8 mouse cellular contexts compared by ENCODE assay signal in the genomic region with DNA sequence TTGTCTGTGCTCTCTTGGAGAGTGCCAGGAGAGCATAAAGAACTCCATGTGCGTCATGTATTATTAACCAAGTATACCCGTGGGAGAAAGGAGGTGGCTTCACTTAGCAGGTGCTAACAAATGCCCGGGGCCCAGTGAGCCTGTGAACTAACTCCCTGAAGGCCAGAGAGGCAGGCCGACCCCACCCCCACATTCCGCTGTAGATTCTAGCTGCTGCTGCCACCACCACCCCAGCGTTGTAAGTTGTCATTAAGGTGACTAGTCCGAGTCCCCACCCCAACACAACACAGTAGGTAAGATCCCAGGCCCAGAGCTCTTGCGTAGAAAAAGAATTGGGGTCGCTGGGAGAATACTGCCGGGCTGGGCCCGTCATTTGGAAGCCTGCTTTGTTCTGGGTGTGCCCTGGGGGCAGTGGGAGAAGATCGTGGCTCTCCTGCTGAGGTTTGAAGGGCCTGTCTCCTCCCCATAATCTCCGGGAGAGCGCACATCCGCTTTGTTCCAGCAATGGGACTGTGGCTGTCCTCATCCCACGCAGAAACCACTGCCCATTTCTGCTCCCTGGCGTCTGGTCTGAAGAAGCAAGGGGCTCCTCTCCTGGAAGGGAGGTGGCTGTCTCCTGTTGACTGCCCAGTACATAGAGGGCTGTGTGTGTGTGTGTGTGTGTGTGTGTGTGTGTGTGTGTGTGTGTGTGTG. TPM values are rescaled to one million over a fixed set of nuclear protein-coding genes. Genes with fewer than 3 reads are reported as not detected.
DNase-seq lines count a peak whose midpoint lies in the region; ATAC-seq and TF ChIP-seq lines count a peak whose summit lies in the region.

No protein-coding gene starts in this region.

- H3K79me2 ChIP-seq in MEL (ENCODE audit: control insufficient read depth, insufficient read depth, low read length, poor library complexity) = peaks cover 29% of the 10 kb centered on the region

- no peak overlapping the region for H3K4me2 ChIP-seq in hindbrain, embryonic 11.5 days (replicated peaks; ENCODE audit: low read depth, low read length)
- H3K4me2 ChIP-seq in hindbrain, postnatal 0 days (ENCODE audit: low read depth, low read length) = no peak overlapping the region; the same call in 1 of the 2 replicates
- H3K4me2 ChIP-seq in embryonic facial prominence, embryonic 15.5 days (replicated peaks) = peak overlapping the region; percentile 55

- no peak for TF ChIP-seq CTCF in hindbrain, postnatal 0 days (IDR thresholded peaks at IDR 0.05; ENCODE audit: low read depth)
- TF ChIP-seq CTCF in MEL (IDR thresholded peaks at IDR 0.05 in 2 of 3, conservative IDR thresholded peaks at IDR 0.05 in 1 of 3; ENCODE audit: control insufficient read depth in 1 of 3, insufficient read depth in 1 of 3, low read depth in 2 of 3, low read length in 3 of 3, poor library complexity in 1 of 3, severe bottlenecking in 1 of 3) = no peak

- H3K27ac ChIP-seq in hindbrain, embryonic 11.5 days (ENCODE audit: low read depth, low read length) = no peak overlapping the region
- H3K27ac ChIP-seq in hindbrain, postnatal 0 days = no peak overlapping the region
- H3K27ac ChIP-seq in MEL (ENCODE audit: control insufficient read depth, low read depth, low read length) = no peak overlapping the region
- H3K27ac ChIP-seq in embryonic facial prominence, embryonic 15.5 days (replicated peaks) = peak overlapping the region; percentile 28; the same call in 1 of the 2 replicates
- H3K27ac ChIP-seq in limb, embryonic 10.5 days = peak overlapping the region; percentile 47; the same call in 1 of the 2 replicates

- H3K9ac ChIP-seq in hindbrain, embryonic 11.5 days (ENCODE audit: low read depth, low read length) = no peak overlapping the region
- H3K9ac ChIP-seq in hindbrain, postnatal 0 days (replicated peaks; ENCODE audit: low read length) = no peak overlapping the region
- peak overlapping the region; percentile 37 for H3K9ac ChIP-seq in MEL (ENCODE audit: control insufficient read depth, low read depth, low read length, poor library complexity, severe bottlenecking)
- H3K9ac ChIP-seq in embryonic facial prominence, embryonic 15.5 days = no peak overlapping the region

- peaks cover 5% of the 10 kb centered on the region for H3K4me1 ChIP-seq in hindbrain, embryonic 11.5 days (replicated peaks; ENCODE audit: control insufficient read depth, insufficient read depth, low read length)
- H3K4me1 ChIP-seq in hindbrain, postnatal 0 days (ENCODE audit: insufficient read depth, low read length) = peaks cover 3% of the 10 kb centered on the region; the same call in 1 of the 2 replicates
- H3K4me1 ChIP-seq in MEL (ENCODE audit: control insufficient read depth in 1 of 2, insufficient read depth in 2 of 2, low read length in 2 of 2) = peaks cover 0 to 7% of the 10 kb centered on the region in 2 experiments; a peak in 3 of 4 replicates
- H3K4me1 ChIP-seq in embryonic facial prominence, embryonic 15.5 days = peaks cover 37% of the 10 kb centered on the region
- H3K4me1 ChIP-seq in limb, embryonic 10.5 days = peaks cover 66% of the 10 kb centered on the region

- TF ChIP-seq RAD21 in MEL (IDR thresholded peaks at IDR 0.05; ENCODE audit: low read depth, low read length) = no peak

- no peak for TF ChIP-seq EP300 in MEL (IDR thresholded peaks at IDR 0.05; ENCODE audit: low read depth in 1 of 2, low read length in 2 of 2)

- no peak for TF ChIP-seq POLR2A in MEL (IDR thresholded peaks at IDR 0.05; ENCODE audit: control insufficient read depth in 1 of 2, insufficient read depth in 1 of 2, low read depth in 1 of 2, low read length in 2 of 2, poor library complexity in 1 of 2)

- H3K27me3 ChIP-seq in hindbrain, embryonic 11.5 days (ENCODE audit: control insufficient read depth, insufficient read depth, low read length) = peaks cover 99% of the 10 kb centered on the region
- H3K27me3 ChIP-seq in hindbrain, postnatal 0 days (ENCODE audit: insufficient read depth, low read length) = peaks cover 95% of the 10 kb centered on the region
- no peaks in the 10 kb centered on the region for H3K27me3 ChIP-seq in MEL (ENCODE audit: control insufficient read depth in 1 of 2, insufficient read depth in 2 of 2, low read length in 2 of 2)
- peaks cover 99% of the 10 kb centered on the region for H3K27me3 ChIP-seq in embryonic facial prominence, embryonic 15.5 days
- peaks cover 100% of the 10 kb centered on the region for H3K27me3 ChIP-seq in limb, embryonic 10.5 days (ENCODE audit: low read depth, poor library complexity, severe bottlenecking)

- WGBS in hindbrain, embryonic 11.5 days = 3% methylated on average over 17 of the region's 17 CpGs
- WGBS in hindbrain, postnatal 0 days = under 1% methylated on average over 17 of the region's 17 CpGs
- 5% methylated on average over 17 of the region's 17 CpGs for WGBS in embryonic facial prominence, embryonic 15.5 days
- WGBS in limb, embryonic 10.5 days = under 1% methylated on average over 17 of the region's 17 CpGs

- peak; percentile 25; the same call in 1 of the 2 replicates for ATAC-seq in hindbrain, embryonic 11.5 days (ENCODE audit: low FRiP score)
- no peak for ATAC-seq in hindbrain, postnatal 0 days
- ATAC-seq in embryonic facial prominence, embryonic 15.5 days (ENCODE audit: insufficient number of reproducible peaks, low FRiP score, low TSS enrichment, low read depth) = no peak
- ATAC-seq in frontal cortex, adult (ENCODE audit: low TSS enrichment) = no peak

- peak; percentile 44 for DNase-seq in hindbrain, embryonic 11.5 days (ENCODE audit: low spot score)
- DNase-seq in hindbrain, postnatal 0 days (ENCODE audit: low spot score) = no peak
- peak; percentile 48 for DNase-seq in MEL (ENCODE audit: low read depth, low spot score)
- peak; percentile 41 for DNase-seq in limb, embryonic 10.5 days (ENCODE audit: low spot score)
- DNase-seq in adrenal gland, adult 18-20 months (ENCODE audit: low spot score in 2 of 2) = no peak
- DNase-seq in natural killer cell, adult 2 months (ENCODE audit: low spot score in 2 of 2) = no peak

- no peaks in the 10 kb centered on the region for H3K36me3 ChIP-seq in hindbrain, embryonic 11.5 days (ENCODE audit: control insufficient read depth, insufficient read depth, low read length)
- no peaks in the 10 kb centered on the region for H3K36me3 ChIP-seq in hindbrain, postnatal 0 days (ENCODE audit: insufficient read depth, low read length)
- H3K36me3 ChIP-seq in MEL (ENCODE audit: control insufficient read depth in 1 of 2, insufficient read depth in 2 of 2, low read length in 2 of 2) = peaks cover 0 to 6% of the 10 kb centered on the region in 2 experiments; a peak in 2 of 4 replicates
- no peaks in the 10 kb centered on the region for H3K36me3 ChIP-seq in embryonic facial prominence, embryonic 15.5 days
- H3K36me3 ChIP-seq in limb, embryonic 10.5 days = no peaks in the 10 kb centered on the region

- H3K9me3 ChIP-seq in hindbrain, embryonic 11.5 days (ENCODE audit: control insufficient read depth, low read length) = no peaks in the 10 kb centered on the region
- no peaks in the 10 kb centered on the region for H3K9me3 ChIP-seq in hindbrain, postnatal 0 days (ENCODE audit: low read length)
- H3K9me3 ChIP-seq in MEL (replicated peaks; ENCODE audit: insufficient read depth, low read length) = no peaks in the 10 kb centered on the region
- no peaks in the 10 kb centered on the region for H3K9me3 ChIP-seq in embryonic facial prominence, embryonic 15.5 days (replicated peaks)
- no peaks in the 10 kb centered on the region for H3K9me3 ChIP-seq in limb, embryonic 10.5 days (replicated peaks)

- no peak overlapping the region for H3K4me3 ChIP-seq in hindbrain, embryonic 11.5 days (ENCODE audit: low read depth, low read length)
- H3K4me3 ChIP-seq in hindbrain, postnatal 0 days (ENCODE audit: low read length) = no peak overlapping the region
- peak overlapping the region; percentile 62 to 79 for H3K4me3 ChIP-seq in MEL (ENCODE audit: control insufficient read depth in 1 of 2, insufficient read depth in 1 of 2, low read depth in 2 of 2, low read length in 2 of 2)
- H3K4me3 ChIP-seq in embryonic facial prominence, embryonic 15.5 days (replicated peaks) = peak overlapping the region; percentile 36
- peak overlapping the region; percentile 39 for H3K4me3 ChIP-seq in limb, embryonic 10.5 days

RNA-seq across cellular contexts. Expression of a gene that starts 3.0 kb away (rescaled TPM):
- 0.73 and 1.9 TPM in 2 replicates for polyA plus RNA-seq in hindbrain, embryonic 11.5 days (2014; fragmentation: Nextera tagmentation; extraction: Ambion mirVana)
- 0.40 and 0.58 TPM in 2 replicates for total RNA-seq in hindbrain, postnatal 0 days (2014; rRNA removed)
- polyA plus RNA-seq in hindbrain, postnatal 0 days (2015; fragmentation: Nextera tagmentation; extraction: Ambion mirVana) = 0.21 TPM in 1 of 2 replicates, not detected in the other
- 0.12 and 0.13 TPM in 2 replicates for total RNA-seq in MEL (2012; rRNA removed)
- under 1 TPM in 1 of 2 experiments, not detected in 1; 0.07 TPM for polyA plus RNA-seq in MEL (2012; ENCODE audit: insufficient read depth in 1 of 2, insufficient read length in 2 of 2, low read depth in 1 of 2, low replicate concordance in 2 of 2, missing spikeins in 1 of 2)
- 0.25 and 0.31 TPM in 2 replicates for polyA plus RNA-seq in embryonic facial prominence, embryonic 15.5 days (2015; fragmentation: Nextera tagmentation; extraction: Ambion mirVana)
- polyA plus RNA-seq in limb, embryonic 10.5 days (2016; fragmentation: Nextera tagmentation; extraction: Ambion mirVana) = 0.13 and 0.15 TPM in 2 replicates
- total RNA-seq in adrenal gland, adult 18-20 months (2021) = under 1 TPM; 0.26 to 0.27 TPM

RNA-seq across cellular contexts. Expression of a gene that starts 8.7 kb away (rescaled TPM):
- polyA plus RNA-seq in hindbrain, embryonic 11.5 days (2014; fragmentation: Nextera tagmentation; extraction: Ambion mirVana) = 6.8 and 8.0 TPM in 2 replicates
- 3.7 and 10.6 TPM in 2 replicates for total RNA-seq in hindbrain, postnatal 0 days (2014; rRNA removed)
- 2.8 and 3.6 TPM in 2 replicates for polyA plus RNA-seq in hindbrain, postnatal 0 days (2015; fragmentation: Nextera tagmentation; extraction: Ambion mirVana)
- total RNA-seq in MEL (2012; rRNA removed) = 15.4 and 19.2 TPM in 2 replicates
- 10 to 100 TPM in 1 of 2 experiments, not detected in 1; 13.6 TPM for polyA plus RNA-seq in MEL (2012; ENCODE audit: insufficient read depth in 1 of 2, insufficient read length in 2 of 2, low read depth in 1 of 2, low replicate concordance in 2 of 2, missing spikeins in 1 of 2)
- polyA plus RNA-seq in embryonic facial prominence, embryonic 15.5 days (2015; fragmentation: Nextera tagmentation; extraction: Ambion mirVana) = 2.3 and 5.6 TPM in 2 replicates
- polyA plus RNA-seq in limb, embryonic 10.5 days (2016; fragmentation: Nextera tagmentation; extraction: Ambion mirVana) = 2.3 and 3.3 TPM in 2 replicates
- 1 to 10 TPM; 2.8 to 4.1 TPM for total RNA-seq in adrenal gland, adult 18-20 months (2021)

RNA-seq across cellular contexts. Expression of a gene that starts 16.5 kb away (rescaled TPM):
- 53.5 and 56.1 TPM in 2 replicates for polyA plus RNA-seq in hindbrain, embryonic 11.5 days (2014; fragmentation: Nextera tagmentation; extraction: Ambion mirVana)
- total RNA-seq in hindbrain, postnatal 0 days (2014; rRNA removed) = 39.9 and 45.6 TPM in 2 replicates
- 44.4 and 47.0 TPM in 2 replicates for polyA plus RNA-seq in hindbrain, postnatal 0 days (2015; fragmentation: Nextera tagmentation; extraction: Ambion mirVana)
- 46.1 and 49.8 TPM in 2 replicates for total RNA-seq in MEL (2012; rRNA removed)
- polyA plus RNA-seq in MEL (2012; ENCODE audit: insufficient read depth in 1 of 2, insufficient read length in 2 of 2, low read depth in 1 of 2, low replicate concordance in 2 of 2, missing spikeins in 1 of 2) = 10 to 100 TPM in 1 of 2 experiments, not detected in 1; 62.6 TPM
- 58.2 and 61.3 TPM in 2 replicates for polyA plus RNA-seq in embryonic facial prominence, embryonic 15.5 days (2015; fragmentation: Nextera tagmentation; extraction: Ambion mirVana)
- 58.5 and 67.6 TPM in 2 replicates for polyA plus RNA-seq in limb, embryonic 10.5 days (2016; fragmentation: Nextera tagmentation; extraction: Ambion mirVana)
- total RNA-seq in adrenal gland, adult 18-20 months (2021) = 10 to 100 TPM; 28.4 to 30.6 TPM

RNA-seq across cellular contexts. Expression of a gene that starts 40.5 kb away (rescaled TPM):
- polyA plus RNA-seq in hindbrain, embryonic 11.5 days (2014; fragmentation: Nextera tagmentation; extraction: Ambion mirVana) = 2.1 and 2.3 TPM in 2 replicates
- total RNA-seq in hindbrain, postnatal 0 days (2014; rRNA removed) = 1.8 and 1.9 TPM in 2 replicates
- polyA plus RNA-seq in hindbrain, postnatal 0 days (2015; fragmentation: Nextera tagmentation; extraction: Ambion mirVana) = 1.2 and 1.4 TPM in 2 replicates
- total RNA-seq in MEL (2012; rRNA removed) = not detected in 2 replicates
- polyA plus RNA-seq in MEL (2012; ENCODE audit: insufficient read depth in 1 of 2, insufficient read length in 2 of 2, low read depth in 1 of 2, low replicate concordance in 2 of 2, missing spikeins in 1 of 2) = not detected
- polyA plus RNA-seq in embryonic facial prominence, embryonic 15.5 days (2015; fragmentation: Nextera tagmentation; extraction: Ambion mirVana) = 9.9 and 10.1 TPM in 2 replicates
- 0.48 and 4.4 TPM in 2 replicates for polyA plus RNA-seq in limb, embryonic 10.5 days (2016; fragmentation: Nextera tagmentation; extraction: Ambion mirVana)
- total RNA-seq in adrenal gland, adult 18-20 months (2021) = under 1 TPM; 0.36 to 0.38 TPM

Comparison
In these comparisons a context has a peak if more than half of its experiments do, and no peak if none do; other contexts are left out.
1. DNase-seq: peak in hindbrain, embryonic 11.5 days (single experiment), MEL (single experiment) and limb, embryonic 10.5 days (single experiment); none in hindbrain, postnatal 0 days (single experiment), adrenal gland, adult 18-20 months (0 of 2) and natural killer cell, adult 2 months (0 of 2).
2. H3K27ac ChIP-seq: peak in embryonic facial prominence, embryonic 15.5 days (single experiment) and limb, embryonic 10.5 days (single experiment); none in hindbrain, embryonic 11.5 days (single experiment), hindbrain, postnatal 0 days (single experiment) and MEL (single experiment).
3. H3K4me3 ChIP-seq: peak in MEL (2 of 2), embryonic facial prominence, embryonic 15.5 days (single experiment) and limb, embryonic 10.5 days (single experiment); none in hindbrain, embryonic 11.5 days (single experiment) and hindbrain, postnatal 0 days (single experiment).